In genomic region chr16:17530640-17531288, GRCm38 (mm10) we compare ENCODE assay signal across 7 mouse cellular contexts. TPM values are rescaled to one million over a fixed set of nuclear protein-coding genes. Genes with fewer than 3 reads are reported as not detected.
DNase-seq lines count a peak whose midpoint lies in the region; ATAC-seq and TF ChIP-seq lines count a peak whose summit lies in the region.

Gene Thap7, minus strand, starts transcription at chr16:17531136.

- no peaks in the 10 kb centered on the region for H3K9me3 ChIP-seq in embryonic facial prominence, embryonic 12.5 days
- H3K9me3 ChIP-seq in limb, embryonic 12.5 days = no peaks in the 10 kb centered on the region
- H3K9me3 ChIP-seq in midbrain, embryonic 15.5 days = no peaks in the 10 kb centered on the region

- peaks cover 33% of the 10 kb centered on the region for H3K36me3 ChIP-seq in embryonic facial prominence, embryonic 12.5 days
- no peaks in the 10 kb centered on the region for H3K36me3 ChIP-seq in kidney, adult 2 months (ENCODE audit: control insufficient read depth, insufficient read depth, low read length)
- peaks cover 41% of the 10 kb centered on the region for H3K36me3 ChIP-seq in limb, embryonic 12.5 days
- H3K36me3 ChIP-seq in midbrain, embryonic 15.5 days (replicated peaks) = peaks cover 11% of the 10 kb centered on the region; the same call in 1 of the 2 replicates
- H3K36me3 ChIP-seq in spleen, adult 2 months (ENCODE audit: control insufficient read depth, insufficient read depth, low read length) = peaks cover 20% of the 10 kb centered on the region

- ATAC-seq in embryonic facial prominence, embryonic 12.5 days (ENCODE audit: insufficient number of reproducible peaks, insufficient read depth, low FRiP score, low TSS enrichment) = peak; percentile 95
- ATAC-seq in limb, embryonic 12.5 days (ENCODE audit: insufficient number of reproducible peaks, insufficient read depth, low FRiP score, low TSS enrichment, low read depth) = peak; percentile 96
- peak; percentile 97 for ATAC-seq in midbrain, embryonic 15.5 days (replicated peaks)

- no peaks in the 10 kb centered on the region for H3K27me3 ChIP-seq in embryonic facial prominence, embryonic 12.5 days
- no peaks in the 10 kb centered on the region for H3K27me3 ChIP-seq in kidney, adult 2 months (replicated peaks; ENCODE audit: control insufficient read depth, insufficient read depth, low read length)
- no peaks in the 10 kb centered on the region for H3K27me3 ChIP-seq in limb, embryonic 12.5 days
- H3K27me3 ChIP-seq in midbrain, embryonic 15.5 days (replicated peaks) = no peaks in the 10 kb centered on the region
- no peaks in the 10 kb centered on the region; the same call in 1 of the 2 replicates for H3K27me3 ChIP-seq in spleen, adult 2 months (ENCODE audit: control insufficient read depth, insufficient read depth, low read length)

- no peak for TF ChIP-seq CTCF in kidney, adult 2 months (conservative IDR thresholded peaks at IDR 0.05; ENCODE audit: insufficient read depth, insufficient read length, low read depth, low read length)
- TF ChIP-seq CTCF in spleen, adult 2 months (IDR thresholded peaks at IDR 0.05; ENCODE audit: extremely low read depth, insufficient read depth, insufficient read length, insufficient replicate concordance) = no peak

- peak within 1 kb of the TSS; percentile 68 for H3K4me3 ChIP-seq in embryonic facial prominence, embryonic 12.5 days
- H3K4me3 ChIP-seq in kidney, adult 2 months (ENCODE audit: insufficient read depth, low read depth, low read length) = peak within 1 kb of the TSS; percentile 79
- peak within 1 kb of the TSS; percentile 68 for H3K4me3 ChIP-seq in limb, embryonic 12.5 days (replicated peaks)
- peak within 1 kb of the TSS; percentile 75 for H3K4me3 ChIP-seq in midbrain, embryonic 15.5 days
- H3K4me3 ChIP-seq in spleen, adult 2 months (ENCODE audit: extremely low read depth, insufficient read depth, insufficient read length) = peak within 1 kb of the TSS; percentile 86

- peaks cover 18% of the 10 kb centered on the region for H3K4me1 ChIP-seq in embryonic facial prominence, embryonic 12.5 days
- peaks cover 12% of the 10 kb centered on the region for H3K4me1 ChIP-seq in kidney, adult 2 months (ENCODE audit: control insufficient read depth, insufficient read depth, low read length)
- peaks cover 22% of the 10 kb centered on the region for H3K4me1 ChIP-seq in limb, embryonic 12.5 days (replicated peaks)
- peaks cover 22% of the 10 kb centered on the region for H3K4me1 ChIP-seq in midbrain, embryonic 15.5 days
- H3K4me1 ChIP-seq in spleen, adult 2 months (ENCODE audit: control insufficient read depth, insufficient read depth, insufficient read length) = peaks cover 7% of the 10 kb centered on the region

- peak within 1 kb of the TSS; percentile 84 for H3K9ac ChIP-seq in embryonic facial prominence, embryonic 12.5 days
- peak within 1 kb of the TSS; percentile 87 for H3K9ac ChIP-seq in limb, embryonic 12.5 days (replicated peaks)
- peak within 1 kb of the TSS; percentile 84 for H3K9ac ChIP-seq in midbrain, embryonic 15.5 days

- peak; percentile 70 for TF ChIP-seq POLR2A in kidney, adult 2 months (IDR thresholded peaks at IDR 0.05; ENCODE audit: low read depth, low read length)
- peak; percentile 72 for TF ChIP-seq POLR2A in spleen, adult 2 months (IDR thresholded peaks at IDR 0.05; ENCODE audit: low read depth, low read length)

- peak within 1 kb of the TSS; percentile 96 for H3K27ac ChIP-seq in embryonic facial prominence, embryonic 12.5 days
- H3K27ac ChIP-seq in kidney, adult 2 months (ENCODE audit: insufficient read depth, low read depth, low read length) = peak within 1 kb of the TSS; percentile 83
- H3K27ac ChIP-seq in limb, embryonic 12.5 days = peak within 1 kb of the TSS; percentile 95
- H3K27ac ChIP-seq in midbrain, embryonic 15.5 days = peak within 1 kb of the TSS; percentile 99
- peak within 1 kb of the TSS; percentile 94 for H3K27ac ChIP-seq in spleen, adult 2 months (ENCODE audit: insufficient read depth, low read length)

- peak within 1 kb of the TSS; percentile 88 for H3K4me2 ChIP-seq in embryonic facial prominence, embryonic 12.5 days (replicated peaks)
- peak within 1 kb of the TSS; percentile 81 for H3K4me2 ChIP-seq in limb, embryonic 12.5 days
- H3K4me2 ChIP-seq in midbrain, embryonic 15.5 days = peak within 1 kb of the TSS; percentile 92

- peak; percentile 98 for DNase-seq in adrenal gland, postnatal 25 days
- peak; percentile 97 to 98 for DNase-seq in heart, adult 18-20 months
- DNase-seq in kidney, adult 2 months = peak; percentile 98
- DNase-seq in spleen, adult 2 months (ENCODE audit: low read depth in 1 of 2, low spot score in 2 of 2) = peak; percentile 93 to 95

- under 1% methylated on average over 67 of the region's 67 CpGs for WGBS in embryonic facial prominence, embryonic 12.5 days
- WGBS in kidney, adult 2 months = under 1% methylated on average over 67 of the region's 67 CpGs
- WGBS in limb, embryonic 12.5 days = under 1% methylated on average over 66 of the region's 67 CpGs
- WGBS in midbrain, embryonic 15.5 days = under 1% methylated on average over 67 of the region's 67 CpGs
- under 1% methylated on average over 67 of the region's 67 CpGs for WGBS in spleen, adult 2 months

RNA-seq across cellular contexts. Expression of gene Thap7, which starts in this region (rescaled TPM):
- total RNA-seq in adrenal gland, postnatal 25 days (2021) = 40.7 and 44.1 TPM in 2 replicates
- 66.6 and 73.1 TPM in 2 replicates for polyA plus RNA-seq in embryonic facial prominence, embryonic 12.5 days (2016; fragmentation: Nextera tagmentation; extraction: Ambion mirVana)
- 10 to 100 TPM; 13.5 to 13.6 TPM for total RNA-seq in heart, adult 18-20 months (2021)
- 103 and 115 TPM in 2 replicates for polyA plus RNA-seq in kidney, adult 2 months (2012; rRNA removed)
- 72.0 and 75.6 TPM in 2 replicates for polyA plus RNA-seq in limb, embryonic 12.5 days (2016; fragmentation: Nextera tagmentation; extraction: Ambion mirVana)
- polyA plus RNA-seq in midbrain, embryonic 15.5 days (2015; fragmentation: Nextera tagmentation; extraction: Ambion mirVana) = 60.4 and 65.3 TPM in 2 replicates
- polyA plus RNA-seq in spleen, adult 2 months (2012; rRNA removed) = 56.2 and 81.6 TPM in 2 replicates

Comparison
In these comparisons a context has a peak if more than half of its experiments do, and no peak if none do; other contexts are left out.
1. Peak in every context shown above with its lines: DNase-seq, ATAC-seq, H3K4me3 ChIP-seq and H3K27ac ChIP-seq.